ENCODE assay signal across 8 mouse cellular contexts in genomic region chr2:115514831-115515428, GRCm38 (mm10).
DNase-seq lines count a peak whose midpoint lies in the region; ATAC-seq and TF ChIP-seq lines count a peak whose summit lies in the region.

No protein-coding gene starts in this region.

- ATAC-seq in heart, postnatal 0 days (ENCODE audit: insufficient read depth, low read depth): no peak; the same call in 1 of the 2 replicates
- no peak for ATAC-seq in activated CD4-positive, CD25-positive, alpha-beta regulatory T cell, adult 4 months

- TF ChIP-seq CTCF in cortical plate, adult 2 months (IDR thresholded peaks at IDR 0.05; ENCODE audit: extremely low read depth, insufficient read depth, low read length): peak; percentile 67
- peak; percentile 76 for TF ChIP-seq CTCF in heart, postnatal 0 days (IDR thresholded peaks at IDR 0.05; ENCODE audit: low read depth)

- no peak overlapping the region for H3K9ac ChIP-seq in heart, postnatal 0 days (replicated peaks; ENCODE audit: low read depth, low read length)

- no peak overlapping the region for H3K4me2 ChIP-seq in heart, postnatal 0 days (ENCODE audit: low read depth, low read length)

- H3K36me3 ChIP-seq in heart, postnatal 0 days (replicated peaks; ENCODE audit: control insufficient read depth, insufficient read depth, low read length): no peaks in the 10 kb centered on the region

- H3K27ac ChIP-seq in cortical plate, adult 2 months (ENCODE audit: insufficient read depth, low read length): no peak overlapping the region
- no peak overlapping the region for H3K27ac ChIP-seq in heart, postnatal 0 days (ENCODE audit: low read depth)

- no peaks in the 10 kb centered on the region for H3K9me3 ChIP-seq in heart, postnatal 0 days (replicated peaks; ENCODE audit: control insufficient read depth, low read length)

- no peak for TF ChIP-seq POLR2A in cortical plate, adult 2 months (IDR thresholded peaks at IDR 0.05; ENCODE audit: extremely low read depth, insufficient read depth, low read length)

- H3K4me1 ChIP-seq in cortical plate, adult 2 months (ENCODE audit: control insufficient read depth, insufficient read depth, low read length): no peaks in the 10 kb centered on the region
- H3K4me1 ChIP-seq in heart, postnatal 0 days (ENCODE audit: control insufficient read depth, insufficient read depth): no peaks in the 10 kb centered on the region

- WGBS in heart, postnatal 0 days: 18% methylated on average over 9 of the region's 9 CpGs

- H3K27me3 ChIP-seq in heart, postnatal 0 days (ENCODE audit: control insufficient read depth, insufficient read depth, low read length): no peaks in the 10 kb centered on the region

- DNase-seq in urinary bladder, postnatal 14 days (ENCODE audit: low spot score): peak; percentile 30
- no peak for DNase-seq in urinary bladder, postnatal 10 days (ENCODE audit: low spot score)
- peak; percentile 61 for DNase-seq in heart, postnatal 0 days (ENCODE audit: low spot score)
- DNase-seq in kidney, postnatal 36 days: peak; percentile 67 to 73
- peak; percentile 34 for DNase-seq in lung, postnatal 14 days
- no peak for DNase-seq in T-cell, adult 2 months (ENCODE audit: low spot score)

- no peak overlapping the region for H3K4me3 ChIP-seq in cortical plate, adult 2 months (ENCODE audit: insufficient read depth, low read length)
- H3K4me3 ChIP-seq in heart, postnatal 0 days (ENCODE audit: low read depth, low read length): no peak overlapping the region

- TF ChIP-seq EP300 in heart, postnatal 0 days (IDR thresholded peaks at IDR 0.05; ENCODE audit: low read depth): no peak

Comparison
In these comparisons a context has a peak if more than half of its experiments do, and no peak if none do; other contexts are left out.
1. DNase-seq: peak in urinary bladder, postnatal 14 days (single experiment), heart, postnatal 0 days (single experiment), kidney, postnatal 36 days (2 of 2) and lung, postnatal 14 days (single experiment); none in urinary bladder, postnatal 10 days (single experiment) and T-cell, adult 2 months (single experiment).